Mouse (Mus musculus): Measurements from ENCODE around the gene Pgf. TPM values are rescaled to one million over a fixed set of nuclear protein-coding genes. Genes with fewer than 3 reads are reported as not detected.
A peak's percentile ranks its signal among the peaks of the same experiment; 100 is the strongest.

Pgf gene
- total and polyA plus RNA-seq, 2 experiments from 2014 or later: 3.6 to 5.0 TPM

GRCm38 (mm10) chr12:85141096-85141495, 36.5 kb downstream of the Pgf start:
- Histone ChIP-seq H3K27me3 (ENCODE audit: control insufficient read depth, insufficient read depth, low read length) (no peaks in the 10 kb centered on the region), H3K4me2 (ENCODE audit: low read depth, low read length) (no peak overlapping the region), H3K9ac (replicated peaks; ENCODE audit: low read depth, low read length) (no peak overlapping the region), H3K4me1 (ENCODE audit: control insufficient read depth, insufficient read depth) (peaks cover under 1% of the 10 kb centered on the region; the same call in 1 of the 2 replicates), H3K9me3 (replicated peaks; ENCODE audit: control insufficient read depth, low read length) (no peaks in the 10 kb centered on the region), H3K27ac (ENCODE audit: low read depth) (no peak overlapping the region), H3K4me3 (ENCODE audit: low read depth, low read length) (no peak overlapping the region), H3K36me3 (replicated peaks; ENCODE audit: control insufficient read depth, insufficient read depth, low read length) (no peaks in the 10 kb centered on the region)
- 77% methylated on average over 6 of the region's 6 CpGs for WGBS
- TF ChIP-seq CTCF (IDR thresholded peaks at IDR 0.05; ENCODE audit: low read depth) (no peak), EP300 (IDR thresholded peaks at IDR 0.05; ENCODE audit: low read depth) (no peak)
- ATAC-seq (ENCODE audit: insufficient read depth, low read depth): no peak
- DNase-seq (ENCODE audit: low spot score): no peak

GRCm38 (mm10) chr12:85140036-85140701, 37.4 kb downstream of the Pgf start:
- DNase-seq (ENCODE audit: low spot score) (no peak), ATAC-seq (ENCODE audit: insufficient read depth, low read depth) (no peak)
- H3K4me3 ChIP-seq (ENCODE audit: low read depth, low read length): no peak overlapping the region
- TF ChIP-seq CTCF (IDR thresholded peaks at IDR 0.05; ENCODE audit: low read depth) (no peak), EP300 (IDR thresholded peaks at IDR 0.05; ENCODE audit: low read depth) (no peak)
- peaks cover 8% of the 10 kb centered on the region for H3K36me3 ChIP-seq (replicated peaks; ENCODE audit: control insufficient read depth, insufficient read depth, low read length)
- H3K9ac ChIP-seq (replicated peaks; ENCODE audit: low read depth, low read length): no peak overlapping the region
- H3K27ac ChIP-seq (ENCODE audit: low read depth): no peak overlapping the region
- 38% methylated on average over 18 of the region's 18 CpGs for WGBS
- H3K27me3 ChIP-seq (ENCODE audit: control insufficient read depth, insufficient read depth, low read length): no peaks in the 10 kb centered on the region
- H3K4me2 ChIP-seq (ENCODE audit: low read depth, low read length): no peak overlapping the region; the same call in 1 of the 2 replicates
- H3K4me1 ChIP-seq (ENCODE audit: control insufficient read depth, insufficient read depth): peaks cover 5% of the 10 kb centered on the region; the same call in 1 of the 2 replicates
- no peaks in the 10 kb centered on the region for H3K9me3 ChIP-seq (replicated peaks; ENCODE audit: control insufficient read depth, low read length)

DNA sequence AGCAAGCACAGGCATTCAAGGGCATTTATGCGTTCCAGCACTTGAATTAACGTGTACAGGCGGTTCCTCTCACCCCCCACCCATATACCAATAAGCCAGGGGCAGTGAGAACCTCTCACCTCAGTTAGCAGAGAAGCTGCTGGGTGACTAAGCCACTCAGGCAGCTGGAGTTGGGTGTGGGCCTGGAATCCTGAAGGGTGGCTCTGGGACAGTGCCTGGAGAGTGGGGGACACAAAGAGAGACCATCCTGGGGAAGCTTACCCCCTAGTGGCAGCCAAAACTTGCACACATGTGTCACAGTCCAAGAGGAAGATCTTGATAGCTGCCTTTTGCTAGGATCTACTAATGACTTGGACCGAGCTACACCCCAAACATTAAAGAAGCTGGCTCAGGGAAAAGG, 41.0 kb downstream of the Pgf start:
- no peak for ATAC-seq (ENCODE audit: insufficient read depth, low read depth)

GRCm38 (mm10) chr12:85135513-85136470, 41.8 kb downstream of the Pgf start:
- TF ChIP-seq EP300 (IDR thresholded peaks at IDR 0.05; ENCODE audit: low read depth) (no peak), CTCF (IDR thresholded peaks at IDR 0.05; ENCODE audit: low read depth) (no peak)
- WGBS: 63% methylated on average over 19 of the region's 19 CpGs
- no peak overlapping the region for H3K4me2 ChIP-seq (ENCODE audit: low read depth, low read length)
- H3K9me3 ChIP-seq (replicated peaks; ENCODE audit: control insufficient read depth, low read length): no peaks in the 10 kb centered on the region
- no peak overlapping the region for H3K4me3 ChIP-seq (ENCODE audit: low read depth, low read length)
- peaks cover 45% of the 10 kb centered on the region for H3K36me3 ChIP-seq (replicated peaks; ENCODE audit: control insufficient read depth, insufficient read depth, low read length)
- H3K27me3 ChIP-seq (ENCODE audit: control insufficient read depth, insufficient read depth, low read length): no peaks in the 10 kb centered on the region
- H3K4me1 ChIP-seq (ENCODE audit: control insufficient read depth, insufficient read depth): peaks cover 5% of the 10 kb centered on the region; the same call in 1 of the 2 replicates
- peak; percentile 34; the same call in 1 of the 2 replicates for ATAC-seq (ENCODE audit: insufficient read depth, low read depth)
- no peak overlapping the region for H3K27ac ChIP-seq (ENCODE audit: low read depth)
- no peak overlapping the region for H3K9ac ChIP-seq (replicated peaks; ENCODE audit: low read depth, low read length)
- DNase-seq (ENCODE audit: low spot score): peak; percentile 19

More for the DNA sequence above, 41.0 kb downstream of the Pgf start:
- peaks cover 38% of the 10 kb centered on the region for H3K36me3 ChIP-seq (replicated peaks; ENCODE audit: control insufficient read depth, insufficient read depth, low read length)
- no peak overlapping the region for H3K4me2 ChIP-seq (ENCODE audit: low read depth, low read length)
- no peak overlapping the region for H3K27ac ChIP-seq (ENCODE audit: low read depth)
- H3K9me3 ChIP-seq (replicated peaks; ENCODE audit: control insufficient read depth, low read length): no peaks in the 10 kb centered on the region
- H3K4me1 ChIP-seq (ENCODE audit: control insufficient read depth, insufficient read depth): peaks cover 5% of the 10 kb centered on the region; the same call in 1 of the 2 replicates
- TF ChIP-seq EP300 (IDR thresholded peaks at IDR 0.05; ENCODE audit: low read depth) (no peak), CTCF (IDR thresholded peaks at IDR 0.05; ENCODE audit: low read depth) (no peak)
- 65% methylated on average over 4 of the region's 4 CpGs for WGBS
- no peaks in the 10 kb centered on the region for H3K27me3 ChIP-seq (ENCODE audit: control insufficient read depth, insufficient read depth, low read length)
- no peak for DNase-seq (ENCODE audit: low spot score)
- H3K4me3 ChIP-seq (ENCODE audit: low read depth, low read length): no peak overlapping the region
- H3K9ac ChIP-seq (replicated peaks; ENCODE audit: low read depth, low read length): no peak overlapping the region

DNA sequence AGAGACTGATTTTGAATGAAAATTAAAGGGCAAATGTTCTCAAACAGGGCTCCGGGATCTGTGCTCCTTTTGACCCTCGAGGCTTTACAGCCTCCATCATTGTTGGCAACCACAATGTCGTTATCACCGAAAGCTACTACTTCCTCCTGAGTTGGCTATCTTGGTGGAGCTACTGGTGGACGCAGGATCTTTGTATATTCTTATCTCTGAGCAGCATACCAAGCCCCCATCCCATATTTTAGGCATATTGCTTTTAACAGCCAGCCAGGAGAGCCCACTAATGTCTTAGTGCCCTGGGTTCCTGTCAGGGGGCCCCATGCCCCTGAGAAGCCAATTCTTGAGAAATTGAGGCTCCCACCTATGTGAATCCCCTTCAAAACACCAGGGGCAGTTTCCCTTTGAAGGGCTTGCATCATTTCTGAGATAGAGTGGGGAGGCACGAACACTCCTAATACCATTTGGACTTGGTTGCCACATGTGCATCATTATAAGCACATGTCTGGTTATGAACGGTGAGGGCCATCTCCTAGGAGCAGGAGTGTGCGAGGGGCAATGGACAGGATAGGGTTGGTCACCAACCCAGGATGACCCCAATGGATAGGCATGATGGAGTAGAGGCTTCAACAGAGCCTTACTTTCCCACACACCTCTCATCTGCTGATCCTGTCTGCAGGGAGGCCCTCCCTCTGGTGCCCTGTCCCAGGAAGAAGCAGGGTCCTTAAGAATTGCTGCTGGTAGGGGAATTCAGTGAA, 43.4 kb downstream of the Pgf start:
- H3K36me3 ChIP-seq (replicated peaks; ENCODE audit: control insufficient read depth, insufficient read depth, low read length): peaks cover 61% of the 10 kb centered on the region
- H3K4me1 ChIP-seq (ENCODE audit: control insufficient read depth, insufficient read depth): peaks cover 5% of the 10 kb centered on the region; the same call in 1 of the 2 replicates
- TF ChIP-seq CTCF (IDR thresholded peaks at IDR 0.05; ENCODE audit: low read depth): no peak
- TF ChIP-seq EP300 (IDR thresholded peaks at IDR 0.05; ENCODE audit: low read depth): no peak
- no peak overlapping the region for H3K4me2 ChIP-seq (ENCODE audit: low read depth, low read length)
- no peaks in the 10 kb centered on the region for H3K27me3 ChIP-seq (ENCODE audit: control insufficient read depth, insufficient read depth, low read length)
- H3K9ac ChIP-seq (replicated peaks; ENCODE audit: low read depth, low read length): no peak overlapping the region
- WGBS: 73% methylated on average over 8 of the region's 8 CpGs
- no peak overlapping the region for H3K4me3 ChIP-seq (ENCODE audit: low read depth, low read length)
- no peaks in the 10 kb centered on the region for H3K9me3 ChIP-seq (replicated peaks; ENCODE audit: control insufficient read depth, low read length)
- no peak overlapping the region for H3K27ac ChIP-seq (ENCODE audit: low read depth)
- no peak for ATAC-seq (ENCODE audit: insufficient read depth, low read depth)
- no peak for DNase-seq (ENCODE audit: low spot score)
